Mouse (Mus musculus) lung, adult 2 months (tissue): ENCODE measurements at regions not wholly inside any gene's neighbourhood (a gene's known extent, or its start where the extent isn't known, plus 50 kb on each side); places are given as distances from the start of the nearest gene placed in this dataset.

Experiments used
- CTCF ChIP-seq: fragments of 200-500 bp; IDR thresholded peaks from 2 replicates; pipeline ENCODE4 v1.5.1; 2011; ENCODE audit warnings: mild to moderate bottlenecking, low read length, control low read depth; ENCODE audit not compliant: insufficient read depth
- POLR2A ChIP-seq: fragments of 200-500 bp; IDR thresholded peaks from 2 replicates; pipeline ENCODE4 v1.6.1; 2011; ENCODE audit warnings: low read depth, mild to moderate bottlenecking, control low read depth, low read length, borderline replicate concordance; ENCODE audit errors: extremely low read depth

GRCm38 (mm10) chr3:21895551-21895950 is 180.9 kb upstream of the Tbl1xr1 start:
- no peak for TF ChIP-seq CTCF
- TF ChIP-seq POLR2A, result no peak
